Mouse (Mus musculus) forebrain, postnatal 0 days (tissue): ENCODE data around the gene Tmem86b. TPM values are rescaled to one million over a fixed set of nuclear protein-coding genes. Genes with fewer than 3 reads are reported as not detected.

Source experiments
- ATAC-seq: fragments of 200-750 bp; cut with Nextera tagmentation; 2 replicates; pipeline ENCODE4 v1.8.0; 2017; ENCODE audit warnings: mild to moderate bottlenecking, moderate library complexity
- DNase-seq: peaks from one replicate; pipeline ENCODE4 v3.0.0-alpha.2; 2015
- H3K27ac ChIP-seq: fragments of 300-500 bp; sonication (generic); 2 replicates; pipeline ENCODE4 v1.5.1; 2014; ENCODE audit warnings: low read depth, mild to moderate bottlenecking, antibody characterized with exemption, low read length, moderate library complexity, mixed read lengths
- H3K27me3 ChIP-seq: fragments of 300-500 bp; sonication (generic); 2 replicates; pipeline ENCODE4 v1.6.1; 2014; ENCODE audit warnings: mild to moderate bottlenecking, low read length, mixed read lengths; ENCODE audit not compliant: insufficient read depth
- H3K36me3 ChIP-seq: fragments of 300-500 bp; sonication (generic); 2 replicates; pipeline ENCODE4 v1.6.1; 2014; ENCODE audit warnings: mild to moderate bottlenecking, moderate library complexity; ENCODE audit not compliant: insufficient read depth
- H3K4me1 ChIP-seq: fragments of 300-500 bp; sonication (generic); 2 replicates; pipeline ENCODE4 v1.6.1; 2014; ENCODE audit warnings: antibody characterized with exemption; ENCODE audit not compliant: insufficient read depth
- H3K4me2 ChIP-seq: fragments of 300-500 bp; sonication (generic); 2 replicates; pipeline ENCODE4 v1.6.1; 2014; ENCODE audit warnings: low read depth, mild to moderate bottlenecking, moderate library complexity
- H3K4me3 ChIP-seq: fragments of 300-500 bp; sonication (generic); 2 replicates; pipeline ENCODE4 v1.5.1; 2014; ENCODE audit warnings: low read depth, low read length, mixed read lengths
- H3K9ac ChIP-seq: fragments of 300-500 bp; sonication (generic); 2 replicates; pipeline ENCODE4 v1.6.1; 2014; ENCODE audit warnings: mild to moderate bottlenecking
- H3K9me3 ChIP-seq: fragments of 300-500 bp; sonication (generic); 2 replicates; pipeline ENCODE4 v1.6.1; 2016; ENCODE audit warnings: low read length
- CTCF ChIP-seq: sonication (generic); IDR thresholded peaks from 2 replicates; pipeline ENCODE4 v1.5.1; 2016; ENCODE audit warnings: antibody characterized with exemption, control low read depth, low read depth
- WGBS: fragments of 180-500 bp; shearing (Covaris S2); extraction: QIAGEN DNeasy Blood & Tissue Kit; methylation state at CpG from one replicate; pipeline ENCODE4 v1.1.7; 2014; 5-methylcytosine and 5-hydroxymethylcytosine counted together
- polyA plus RNA-seq: library from polyadenylated mRNA; unstranded; fragments of >200 nt; fragmentation: Nextera tagmentation; extraction: Ambion mirVana; gene quantifications from 2 replicates; pipeline ENCODE4 v1.2.1, GENCODE M21; 2015
- total RNA-seq: library from RNA; depleted of rRNA; stranded (reverse); fragments of >200 nt; gene quantifications from 2 replicates; pipeline ENCODE4 v1.2.3, GENCODE M21; 2014

Tmem86b gene
- total and polyA plus RNA-seq, 2 experiments from 2014 or later = 0.64 to 11.8 TPM

- no peak overlapping the region for H3K4me2 ChIP-seq
- H3K9ac ChIP-seq = no peak overlapping the region
- no peaks in the 10 kb centered on the region for H3K9me3 ChIP-seq
- no peak overlapping the region for H3K4me3 ChIP-seq
- ATAC-seq (no peak), DNase-seq (no peak)
- TF ChIP-seq CTCF = no peak
- 96% methylated on average over 5 of the region's 5 CpGs for WGBS
- H3K36me3 ChIP-seq = peaks cover 60% of the 10 kb centered on the region
- H3K4me1 ChIP-seq = no peaks in the 10 kb centered on the region
- H3K27me3 ChIP-seq = no peaks in the 10 kb centered on the region
- H3K27ac ChIP-seq = no peak overlapping the region
Measured at GRCm38 (mm10) chr7:4666871-4667270, 35.6 kb upstream of the Tmem86b start.

- Histone ChIP-seq H3K36me3 (peaks cover 45% of the 10 kb centered on the region), H3K27me3 (no peaks in the 10 kb centered on the region), H3K4me3 (no peak overlapping the region), H3K9ac (no peak overlapping the region), H3K9me3 (no peaks in the 10 kb centered on the region), H3K27ac (no peak overlapping the region), H3K4me2 (no peak overlapping the region), H3K4me1 (peaks cover 9% of the 10 kb centered on the region; the same call in 1 of the 2 replicates)
- DNase-seq = no peak
- TF ChIP-seq CTCF = no peak
- WGBS = 90% methylated on average over 2 of the region's 2 CpGs
- ATAC-seq = no peak
Measured at GRCm38 (mm10) chr7:4663742-4664141, 32.5 kb upstream of the Tmem86b start.

DNA sequence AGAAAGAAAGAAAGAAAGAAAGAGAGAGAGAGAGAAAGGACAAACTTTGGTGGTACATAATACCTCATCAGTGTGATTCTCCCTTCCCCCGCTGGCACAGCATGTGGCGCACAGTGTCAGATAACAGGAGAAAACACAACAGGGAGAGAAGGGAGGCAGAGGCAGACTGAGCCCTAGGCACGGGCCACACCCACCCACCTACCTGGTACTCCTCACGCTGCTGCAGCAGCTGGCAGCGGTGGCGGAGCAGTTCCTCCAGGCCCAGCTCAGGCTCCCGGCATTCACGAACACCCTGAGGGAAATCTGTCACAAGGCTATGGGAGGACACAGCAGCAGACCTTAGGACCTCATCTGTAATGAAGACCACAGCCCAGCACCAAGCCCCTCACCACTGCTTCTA lies 32.0 kb upstream of the Tmem86b start:
- TF ChIP-seq CTCF = no peak
- no peak for ATAC-seq
- H3K9me3 ChIP-seq = no peaks in the 10 kb centered on the region
- WGBS = 77% methylated on average over 8 of the region's 8 CpGs
- DNase-seq = no peak
- no peak overlapping the region for H3K4me2 ChIP-seq
- no peak overlapping the region for H3K27ac ChIP-seq
- no peak overlapping the region for H3K4me3 ChIP-seq
- no peak overlapping the region for H3K9ac ChIP-seq
- peaks cover 9% of the 10 kb centered on the region; the same call in 1 of the 2 replicates for H3K4me1 ChIP-seq
- peaks cover 40% of the 10 kb centered on the region for H3K36me3 ChIP-seq
- H3K27me3 ChIP-seq = no peaks in the 10 kb centered on the region

- 34% methylated on average over 3 of the region's 3 CpGs for WGBS
- Histone ChIP-seq H3K4me3 (peak overlapping the region; percentile 82), H3K4me1 (peaks cover 18% of the 10 kb centered on the region), H3K4me2 (peak overlapping the region; percentile 90), H3K9ac (peak overlapping the region; percentile 90), H3K36me3 (peaks cover 23% of the 10 kb centered on the region), H3K9me3 (no peaks in the 10 kb centered on the region), H3K27me3 (no peaks in the 10 kb centered on the region), H3K27ac (peak overlapping the region; percentile 94)
- DNase-seq = peak; percentile 51
- no peak for ATAC-seq
- TF ChIP-seq CTCF = no peak
Measured at GRCm38 (mm10) chr7:4659911-4660443, 28.8 kb upstream of the Tmem86b start.

DNA sequence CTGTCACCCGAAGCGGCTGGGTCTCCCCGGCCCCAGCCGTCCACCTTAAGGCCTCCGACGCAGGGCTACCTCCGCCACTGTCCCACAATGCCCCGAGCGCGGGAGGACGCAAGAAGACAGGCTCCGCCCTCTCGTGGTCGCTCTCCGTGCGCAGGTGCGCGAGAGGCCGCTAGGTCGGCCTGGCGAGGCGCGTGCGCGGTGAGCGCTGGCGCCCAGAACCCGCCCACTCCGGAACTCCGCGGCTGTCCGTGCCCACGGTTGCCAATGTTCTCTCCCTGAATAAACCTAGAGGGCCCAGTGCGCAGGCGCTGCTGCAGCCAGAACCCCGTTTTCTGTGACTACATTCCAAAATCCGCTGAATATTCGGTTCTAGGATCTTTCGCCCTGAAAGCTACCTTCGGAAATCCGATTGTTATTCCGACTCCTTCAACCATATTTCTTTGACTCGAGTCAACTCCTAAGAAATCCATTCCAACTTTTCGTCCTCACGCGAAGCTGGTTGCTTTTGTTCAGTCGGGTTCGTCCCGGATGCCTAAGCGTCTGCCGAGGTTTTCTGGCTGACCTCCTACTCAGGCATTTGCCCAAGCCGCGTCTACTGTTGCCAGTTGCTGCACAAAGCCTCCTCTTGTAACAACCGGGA lies 27.8 kb upstream of the Tmem86b start, which contains the start of gene Ppp6r1:
Gene Ppp6r1, minus strand, starts transcription at position 108 of the 640 bp plus-strand sequence.
- H3K27me3 ChIP-seq = no peaks in the 10 kb centered on the region
- H3K9ac ChIP-seq = peak within 1 kb of the TSS; percentile 90
- peak within 1 kb of the TSS; percentile 90 for H3K4me2 ChIP-seq
- ATAC-seq (peak; percentile 97), DNase-seq (peak; percentile 99)
- under 1% methylated on average over 54 of the region's 54 CpGs for WGBS
- TF ChIP-seq CTCF = peak; percentile 71
- peaks cover 18% of the 10 kb centered on the region for H3K4me1 ChIP-seq
- peaks cover 17% of the 10 kb centered on the region for H3K36me3 ChIP-seq
- H3K9me3 ChIP-seq = no peaks in the 10 kb centered on the region
- H3K27ac ChIP-seq = peak within 1 kb of the TSS; percentile 94
- peak within 1 kb of the TSS; percentile 82 for H3K4me3 ChIP-seq

DNA sequence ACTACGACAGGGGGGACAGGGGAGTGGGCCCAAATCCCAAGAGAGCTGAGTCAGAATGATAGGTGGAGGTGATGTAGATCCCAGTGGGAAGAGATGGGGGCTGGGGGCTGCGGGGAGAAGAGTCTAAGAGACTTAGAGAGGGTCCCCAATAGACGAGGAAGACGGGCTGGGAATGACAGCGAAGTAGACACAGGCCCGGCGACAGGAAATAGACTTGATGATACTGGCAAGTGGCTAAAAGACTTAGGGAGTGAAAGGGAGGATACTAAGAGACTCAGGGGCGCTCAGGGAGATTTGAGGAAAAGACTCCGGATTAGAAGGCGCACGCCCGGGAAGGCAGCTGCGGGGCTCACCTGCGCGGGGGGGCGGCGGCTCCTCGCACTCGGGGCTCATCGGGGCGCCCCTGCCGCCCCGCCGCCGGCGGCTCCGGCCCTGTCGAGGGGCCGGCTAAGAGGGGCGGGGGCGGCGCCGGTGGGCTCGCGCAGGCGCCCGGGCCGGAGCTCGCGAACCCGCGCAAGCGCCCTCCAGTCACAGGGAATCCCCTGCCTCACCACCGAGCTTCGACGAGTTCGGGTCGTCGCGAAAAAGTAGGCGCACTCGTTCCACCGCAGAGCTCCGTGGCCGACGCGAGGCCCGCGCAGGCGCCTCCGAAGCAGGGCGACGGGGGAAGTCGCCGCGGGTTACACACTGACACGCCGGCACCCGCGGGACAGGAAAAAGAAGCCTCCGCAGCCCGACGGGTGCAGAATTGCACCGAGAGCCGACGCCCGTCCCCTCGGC lies 27.1 kb upstream of the Tmem86b start:
- H3K9me3 ChIP-seq = no peaks in the 10 kb centered on the region
- under 1% methylated on average over 76 of the region's 78 CpGs for WGBS
- no peaks in the 10 kb centered on the region for H3K27me3 ChIP-seq
- ATAC-seq (peak; percentile 68), DNase-seq (peak; percentile 1)
- peak overlapping the region; percentile 90 for H3K9ac ChIP-seq
- peak overlapping the region; percentile 94 for H3K27ac ChIP-seq
- peaks cover 18% of the 10 kb centered on the region for H3K36me3 ChIP-seq
- no peak for TF ChIP-seq CTCF
- peaks cover 18% of the 10 kb centered on the region for H3K4me1 ChIP-seq
- H3K4me3 ChIP-seq = peak overlapping the region; percentile 82
- peak overlapping the region; percentile 90 for H3K4me2 ChIP-seq
